Comparison of ENCODE assay signal across 8 mouse cellular contexts in the genomic region with DNA sequence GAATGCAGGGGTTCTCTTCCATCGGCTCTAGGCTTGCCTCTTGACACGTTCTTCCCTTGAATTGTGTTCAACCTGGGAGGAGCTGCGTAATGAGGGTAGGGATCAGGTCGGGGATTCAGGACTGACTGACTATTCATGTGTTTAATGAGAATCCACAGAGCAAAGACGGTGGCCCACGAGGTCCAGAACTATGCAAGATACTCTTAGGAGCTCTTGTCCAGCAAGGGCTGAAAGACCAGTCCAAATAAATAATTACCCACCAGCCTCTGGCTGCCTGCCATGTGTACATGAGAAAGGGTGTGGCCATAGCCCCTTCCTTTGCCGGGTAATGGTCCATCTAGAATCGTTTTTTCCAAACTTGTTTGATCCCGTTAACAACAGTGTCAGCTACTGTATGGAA. TPM values are rescaled to one million over a fixed set of nuclear protein-coding genes. Genes with fewer than 3 reads are reported as not detected.
A peak's percentile ranks its signal among the peaks of the same experiment; 100 is the strongest.
DNase-seq lines count a peak whose midpoint lies in the region; ATAC-seq lines count a peak whose summit lies in the region.

No protein-coding gene starts in this region.

- H3K27ac ChIP-seq in limb, embryonic 12.5 days = no peak overlapping the region
- no peak overlapping the region for H3K27ac ChIP-seq in limb, embryonic 10.5 days
- no peak overlapping the region for H3K27ac ChIP-seq in forebrain, embryonic 16.5 days (ENCODE audit: low read length)
- H3K27ac ChIP-seq in neural tube, embryonic 14.5 days (ENCODE audit: low read depth, low read length) = no peak overlapping the region

- H3K4me3 ChIP-seq in limb, embryonic 12.5 days (replicated peaks) = no peak overlapping the region
- no peak overlapping the region for H3K4me3 ChIP-seq in limb, embryonic 10.5 days
- H3K4me3 ChIP-seq in forebrain, embryonic 16.5 days (replicated peaks; ENCODE audit: low read length) = no peak overlapping the region
- no peak overlapping the region for H3K4me3 ChIP-seq in neural tube, embryonic 14.5 days (ENCODE audit: low read depth, low read length)

- no peaks in the 10 kb centered on the region for H3K9me3 ChIP-seq in limb, embryonic 12.5 days
- no peaks in the 10 kb centered on the region for H3K9me3 ChIP-seq in limb, embryonic 10.5 days (replicated peaks)
- H3K9me3 ChIP-seq in forebrain, embryonic 16.5 days (ENCODE audit: control insufficient read depth, low read length) = no peaks in the 10 kb centered on the region
- no peaks in the 10 kb centered on the region for H3K9me3 ChIP-seq in neural tube, embryonic 14.5 days (ENCODE audit: control insufficient read depth, low read length)

- H3K9ac ChIP-seq in limb, embryonic 12.5 days (replicated peaks) = no peak overlapping the region
- H3K9ac ChIP-seq in forebrain, embryonic 16.5 days (replicated peaks; ENCODE audit: low read depth, low read length) = no peak overlapping the region
- no peak overlapping the region for H3K9ac ChIP-seq in neural tube, embryonic 14.5 days (replicated peaks; ENCODE audit: low read depth, low read length)

- H3K36me3 ChIP-seq in limb, embryonic 12.5 days = peaks cover 6% of the 10 kb centered on the region; the same call in 1 of the 2 replicates
- no peaks in the 10 kb centered on the region for H3K36me3 ChIP-seq in limb, embryonic 10.5 days
- H3K36me3 ChIP-seq in forebrain, embryonic 16.5 days (ENCODE audit: control insufficient read depth, insufficient read depth) = no peaks in the 10 kb centered on the region
- no peaks in the 10 kb centered on the region for H3K36me3 ChIP-seq in neural tube, embryonic 14.5 days (ENCODE audit: control insufficient read depth, insufficient read depth, low read length)

- peaks cover 79% of the 10 kb centered on the region for H3K4me1 ChIP-seq in limb, embryonic 12.5 days (replicated peaks)
- H3K4me1 ChIP-seq in limb, embryonic 10.5 days = peaks cover 82% of the 10 kb centered on the region
- peaks cover 75% of the 10 kb centered on the region for H3K4me1 ChIP-seq in forebrain, embryonic 16.5 days (replicated peaks; ENCODE audit: control insufficient read depth, insufficient read depth, low read length)
- H3K4me1 ChIP-seq in neural tube, embryonic 14.5 days (ENCODE audit: control insufficient read depth, insufficient read depth, low read length) = peaks cover 69% of the 10 kb centered on the region

- ATAC-seq in limb, embryonic 12.5 days (ENCODE audit: insufficient number of reproducible peaks, insufficient read depth, low FRiP score, low TSS enrichment, low read depth) = no peak
- no peak for ATAC-seq in forebrain, embryonic 16.5 days
- ATAC-seq in neural tube, embryonic 14.5 days (ENCODE audit: low read depth) = no peak

- H3K4me2 ChIP-seq in limb, embryonic 12.5 days = peak overlapping the region; percentile 97
- H3K4me2 ChIP-seq in forebrain, embryonic 16.5 days (ENCODE audit: low read length) = peak overlapping the region; percentile 2; the same call in 1 of the 2 replicates
- H3K4me2 ChIP-seq in neural tube, embryonic 14.5 days (ENCODE audit: low read depth, low read length) = peak overlapping the region; percentile 16; the same call in 1 of the 2 replicates

- 53% methylated on average over 9 of the region's 9 CpGs for WGBS in limb, embryonic 12.5 days
- WGBS in limb, embryonic 10.5 days = 71% methylated on average over 9 of the region's 9 CpGs
- WGBS in forebrain, embryonic 16.5 days = 8% methylated on average over 9 of the region's 9 CpGs
- WGBS in neural tube, embryonic 14.5 days = 17% methylated on average over 9 of the region's 9 CpGs

- DNase-seq in limb, embryonic 10.5 days (ENCODE audit: low spot score) = no peak
- DNase-seq in kidney, postnatal 25 days = peak; percentile 92 to 95
- DNase-seq in thymus, postnatal 10 days (ENCODE audit: low spot score in 2 of 2) = no peak
- no peak for DNase-seq in urinary bladder, postnatal 4 days (ENCODE audit: low spot score in 2 of 2)
- no peak for DNase-seq in adrenal gland, postnatal 25 days

- no peaks in the 10 kb centered on the region for H3K27me3 ChIP-seq in limb, embryonic 12.5 days
- H3K27me3 ChIP-seq in limb, embryonic 10.5 days (ENCODE audit: low read depth, poor library complexity, severe bottlenecking) = no peaks in the 10 kb centered on the region
- H3K27me3 ChIP-seq in forebrain, embryonic 16.5 days (replicated peaks; ENCODE audit: control insufficient read depth, insufficient read depth, low read length) = no peaks in the 10 kb centered on the region
- H3K27me3 ChIP-seq in neural tube, embryonic 14.5 days (ENCODE audit: control insufficient read depth, insufficient read depth, low read length) = no peaks in the 10 kb centered on the region

RNA-seq across cellular contexts. Expression of a gene that starts 4.9 kb away (rescaled TPM):
- 53.4 and 57.1 TPM in 2 replicates for polyA plus RNA-seq in limb, embryonic 12.5 days (2016; fragmentation: Nextera tagmentation; extraction: Ambion mirVana)
- polyA plus RNA-seq in limb, embryonic 10.5 days (2016; fragmentation: Nextera tagmentation; extraction: Ambion mirVana) = 43.8 and 55.5 TPM in 2 replicates
- 52.6 and 56.6 TPM in 2 replicates for polyA plus RNA-seq in forebrain, embryonic 16.5 days (2015; fragmentation: Nextera tagmentation; extraction: Ambion mirVana)
- polyA plus RNA-seq in neural tube, embryonic 14.5 days (2014; fragmentation: Nextera tagmentation; extraction: Ambion mirVana) = 72.7 and 75.0 TPM in 2 replicates
- total RNA-seq in adrenal gland, postnatal 25 days (2021) = 125 and 153 TPM in 2 replicates

Comparison
In these comparisons a context has a peak if more than half of its experiments do, and no peak if none do; other contexts are left out.
1. H3K4me2 ChIP-seq: peak in every context shown above with its lines; median percentile 97 in limb, embryonic 12.5 days; 16 in neural tube, embryonic 14.5 days; 2 in forebrain, embryonic 16.5 days.
2. DNase-seq: peak in kidney, postnatal 25 days (2 of 2); none in limb, embryonic 10.5 days (single experiment), thymus, postnatal 10 days (0 of 2), urinary bladder, postnatal 4 days (0 of 2) and adrenal gland, postnatal 25 days (single experiment).